Mouse (Mus musculus) olfactory bulb, adult 2 months (tissue): Measurements from ENCODE around the gene 4930579F01Rik.

Experiments used
- CTCF ChIP-seq: fragments of 200-500 bp; IDR thresholded peaks from 2 replicates; pipeline ENCODE4 v1.5.1; 2012; ENCODE audit warnings: low read depth, mild to moderate bottlenecking, low read length, moderate library complexity; ENCODE audit not compliant: insufficient read depth
- POLR2A ChIP-seq: fragments of 200-500 bp; IDR thresholded peaks from 2 replicates; pipeline ENCODE4 v1.6.1; 2012; ENCODE audit warnings: mild to moderate bottlenecking, low read depth, low read length, moderate library complexity; ENCODE audit not compliant: insufficient read depth

DNA sequence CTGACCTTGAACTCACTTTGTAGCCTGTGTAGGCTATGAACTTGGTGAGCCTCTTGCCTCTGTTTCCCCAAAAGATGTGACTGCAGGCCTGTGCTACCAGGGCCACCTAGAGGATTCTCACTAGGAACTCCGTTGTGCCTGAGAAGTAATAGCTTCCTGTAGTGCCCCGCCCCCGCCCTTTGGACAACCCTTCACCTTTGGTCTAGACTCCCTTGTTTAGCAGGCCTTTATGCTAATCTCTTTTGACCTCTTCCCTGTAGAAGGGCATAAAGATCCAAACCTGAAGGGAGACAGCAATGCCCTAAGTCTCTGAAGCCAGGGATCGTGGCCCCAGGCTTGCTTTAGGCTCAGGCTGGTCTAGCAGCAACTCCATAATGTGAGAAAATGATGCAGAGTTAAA lies 28.9 kb upstream of the 4930579F01Rik start:
- TF ChIP-seq CTCF (no peak), POLR2A (no peak)
